Mouse (Mus musculus) cerebellum, adult 2 months (tissue): ENCODE data around the gene Carm1.

ENCODE experiments used
- CTCF ChIP-seq: fragments of 200-500 bp; IDR thresholded peaks from 2 replicates; pipeline ENCODE4 v1.5.1; 2011; ENCODE audit warnings: low read depth, mild to moderate bottlenecking, control low read depth, low read length, moderate library complexity, borderline replicate concordance; ENCODE audit not compliant: insufficient read depth
- POLR2A ChIP-seq: fragments of 200-500 bp; IDR thresholded peaks from 2 replicates; pipeline ENCODE4 v1.6.1; 2011; ENCODE audit warnings: low read length, control low read depth, borderline replicate concordance; ENCODE audit not compliant: insufficient read depth

DNA sequence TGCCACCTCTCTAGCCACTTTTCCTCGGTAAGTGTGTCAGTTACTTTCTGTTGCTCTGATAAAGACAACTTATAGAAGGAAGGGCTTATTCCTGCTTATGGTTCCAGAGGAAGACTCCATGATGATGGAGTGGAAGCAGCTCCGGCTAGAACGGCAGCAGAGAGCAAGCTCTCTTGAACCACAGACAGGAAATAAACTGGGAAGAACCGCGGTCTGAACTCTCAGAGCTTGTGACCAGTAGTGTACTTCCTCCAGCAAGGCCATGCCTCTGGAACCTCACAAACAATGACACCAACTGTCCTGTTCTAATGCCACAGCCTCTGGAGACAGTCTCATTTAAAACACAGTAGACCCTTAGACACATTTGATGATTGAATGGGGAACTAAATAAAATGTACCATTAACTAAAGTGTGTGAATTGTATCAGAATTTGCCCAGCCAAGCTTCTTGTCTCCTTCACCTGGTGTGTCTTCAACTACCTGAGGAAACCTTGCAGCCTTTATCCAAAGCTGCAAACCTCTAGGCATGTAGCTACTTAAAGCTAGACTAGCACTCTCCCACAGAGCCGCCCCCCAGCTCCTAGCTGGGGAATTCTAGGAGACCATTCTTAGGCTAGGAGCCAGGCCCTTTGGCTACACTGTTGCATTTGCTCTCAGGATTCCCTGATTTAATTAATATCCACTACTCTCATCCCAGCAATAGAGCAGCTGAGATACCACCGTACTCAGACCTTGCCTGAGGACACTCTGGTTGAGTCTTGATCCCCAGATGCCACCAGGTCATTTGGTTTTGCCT lies 21.4 kb upstream of the Carm1 start:
- TF ChIP-seq CTCF (no peak), POLR2A (no peak)
